Mouse (Mus musculus): Measurements from ENCODE around the gene Prep. TPM values are rescaled to one million over a fixed set of nuclear protein-coding genes. Genes with fewer than 3 reads are reported as not detected.

Gene Prep
- polyA plus RNA-seq, 1 experiment from 2014 or later, result 22.8 TPM

DNA sequence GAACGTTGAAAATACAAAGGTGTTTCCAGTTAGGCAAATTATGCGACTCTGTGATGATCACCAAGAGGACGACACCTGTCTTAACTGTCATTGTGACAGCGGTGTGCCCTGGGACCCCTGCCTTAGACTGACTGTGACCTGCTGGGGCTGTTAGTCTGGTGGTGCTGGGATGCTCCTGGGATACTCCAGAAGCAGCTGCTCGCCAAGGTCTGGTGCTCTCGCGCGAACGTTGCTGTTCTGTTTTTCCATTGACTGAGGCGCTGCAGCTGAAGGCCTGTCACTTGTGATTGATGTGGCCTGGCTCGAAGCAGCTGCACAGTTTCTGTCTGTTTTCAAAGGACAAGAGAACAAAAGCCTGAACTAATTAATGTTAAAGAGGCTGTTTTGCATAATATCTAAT, 36.2 kb downstream of the Prep start:
- ATAC-seq (ENCODE audit: low FRiP score) (peak; percentile 91), DNase-seq (ENCODE audit: low spot score) (peak; percentile 73)
- Histone ChIP-seq H3K4me2 (replicated peaks; ENCODE audit: low read depth, low read length) (no peak overlapping the region), H3K27me3 (ENCODE audit: control insufficient read depth, insufficient read depth, low read length) (no peaks in the 10 kb centered on the region), H3K4me1 (replicated peaks; ENCODE audit: control insufficient read depth, insufficient read depth, low read length) (no peaks in the 10 kb centered on the region), H3K9ac (ENCODE audit: low read depth, low read length) (no peak overlapping the region), H3K36me3 (ENCODE audit: control insufficient read depth, insufficient read depth, low read length) (peaks cover 2% of the 10 kb centered on the region; the same call in 1 of the 2 replicates), H3K4me3 (ENCODE audit: low read depth, low read length) (no peak overlapping the region), H3K27ac (ENCODE audit: low read depth, low read length) (peak overlapping the region; percentile 56), H3K9me3 (ENCODE audit: control insufficient read depth, low read length) (no peaks in the 10 kb centered on the region)
- 30% methylated on average over 11 of the region's 11 CpGs for WGBS

DNA sequence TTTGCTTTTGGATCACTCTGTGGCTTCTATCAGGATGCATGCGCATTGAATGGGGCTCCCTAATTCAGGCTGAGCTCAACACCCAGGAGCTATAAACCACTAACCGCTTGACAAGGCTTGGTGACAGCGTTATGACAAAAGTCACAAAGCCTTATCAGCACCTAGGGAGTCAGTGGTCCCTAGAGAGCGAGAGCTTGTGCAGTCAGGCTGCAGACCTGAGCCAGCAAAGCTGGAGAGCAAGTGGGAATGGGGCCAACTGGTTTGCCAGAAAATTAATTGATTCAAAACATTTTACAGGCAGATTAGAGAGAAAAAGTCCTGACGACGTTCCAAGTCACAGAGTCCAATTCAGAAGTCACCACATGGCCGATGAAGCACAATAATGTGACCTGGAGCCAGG, 37.1 kb downstream of the Prep start:
- Histone ChIP-seq H3K36me3 (ENCODE audit: control insufficient read depth, insufficient read depth, low read length) (no peaks in the 10 kb centered on the region), H3K9me3 (ENCODE audit: control insufficient read depth, low read length) (no peaks in the 10 kb centered on the region), H3K4me1 (replicated peaks; ENCODE audit: control insufficient read depth, insufficient read depth, low read length) (no peaks in the 10 kb centered on the region), H3K4me3 (ENCODE audit: low read depth, low read length) (no peak overlapping the region), H3K27ac (ENCODE audit: low read depth, low read length) (peak overlapping the region; percentile 56), H3K4me2 (replicated peaks; ENCODE audit: low read depth, low read length) (no peak overlapping the region), H3K9ac (ENCODE audit: low read depth, low read length) (no peak overlapping the region), H3K27me3 (ENCODE audit: control insufficient read depth, insufficient read depth, low read length) (no peaks in the 10 kb centered on the region)
- ATAC-seq (ENCODE audit: low FRiP score) (peak; percentile 58), DNase-seq (ENCODE audit: low spot score) (peak; percentile 24)
- WGBS, result 74% methylated on average over 7 of the region's 7 CpGs

- DNase-seq (ENCODE audit: low spot score), result no peak
- no peaks in the 10 kb centered on the region for H3K4me1 ChIP-seq (replicated peaks; ENCODE audit: control insufficient read depth, insufficient read depth, low read length)
- no peak overlapping the region for H3K27ac ChIP-seq (ENCODE audit: low read depth, low read length)
Observed at GRCm38 (mm10) chr10:45104535-45105079, 37.6 kb downstream of the Prep start.

DNA sequence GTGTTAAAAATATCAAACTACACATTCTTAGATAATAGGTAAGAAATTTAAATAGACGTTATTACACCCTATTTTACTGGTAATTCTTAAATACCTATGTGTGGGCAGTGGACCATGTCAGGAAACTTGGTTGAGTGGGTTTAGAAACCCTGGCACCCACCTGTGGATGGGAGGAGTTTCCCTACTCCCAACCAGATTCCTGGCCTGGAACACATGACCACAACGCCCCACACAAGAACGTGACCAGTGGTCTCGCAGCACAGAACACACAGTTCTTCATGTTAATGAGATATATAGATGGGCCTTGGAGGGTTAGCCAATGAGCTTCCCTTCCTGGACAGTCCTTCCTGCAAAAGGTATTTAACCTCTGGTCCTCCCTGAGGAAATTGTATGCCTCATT, 39.5 kb downstream of the Prep start:
- Histone ChIP-seq H3K4me1 (replicated peaks; ENCODE audit: control insufficient read depth, insufficient read depth, low read length) (no peaks in the 10 kb centered on the region), H3K4me2 (replicated peaks; ENCODE audit: low read depth, low read length) (no peak overlapping the region), H3K4me3 (ENCODE audit: low read depth, low read length) (no peak overlapping the region), H3K27ac (ENCODE audit: low read depth, low read length) (no peak overlapping the region), H3K9me3 (ENCODE audit: control insufficient read depth, low read length) (no peaks in the 10 kb centered on the region), H3K36me3 (ENCODE audit: control insufficient read depth, insufficient read depth, low read length) (no peaks in the 10 kb centered on the region), H3K27me3 (ENCODE audit: control insufficient read depth, insufficient read depth, low read length) (no peaks in the 10 kb centered on the region), H3K9ac (ENCODE audit: low read depth, low read length) (no peak overlapping the region)
- WGBS, result 91% methylated on average over 4 of the region's 4 CpGs
- ATAC-seq (ENCODE audit: low FRiP score) (no peak), DNase-seq (ENCODE audit: low spot score) (no peak)

More at GRCm38 (mm10) chr10:45104535-45105079, 37.6 kb downstream of the Prep start:
- no peak overlapping the region for H3K4me2 ChIP-seq (replicated peaks; ENCODE audit: low read depth, low read length)
- no peak overlapping the region for H3K4me3 ChIP-seq (ENCODE audit: low read depth, low read length)
- H3K9ac ChIP-seq (ENCODE audit: low read depth, low read length), result no peak overlapping the region
- no peak for ATAC-seq (ENCODE audit: low FRiP score)
- 84% methylated on average over 4 of the region's 4 CpGs for WGBS
- no peaks in the 10 kb centered on the region for H3K9me3 ChIP-seq (ENCODE audit: control insufficient read depth, low read length)
- no peaks in the 10 kb centered on the region for H3K27me3 ChIP-seq (ENCODE audit: control insufficient read depth, insufficient read depth, low read length)
- no peaks in the 10 kb centered on the region for H3K36me3 ChIP-seq (ENCODE audit: control insufficient read depth, insufficient read depth, low read length)

DNA sequence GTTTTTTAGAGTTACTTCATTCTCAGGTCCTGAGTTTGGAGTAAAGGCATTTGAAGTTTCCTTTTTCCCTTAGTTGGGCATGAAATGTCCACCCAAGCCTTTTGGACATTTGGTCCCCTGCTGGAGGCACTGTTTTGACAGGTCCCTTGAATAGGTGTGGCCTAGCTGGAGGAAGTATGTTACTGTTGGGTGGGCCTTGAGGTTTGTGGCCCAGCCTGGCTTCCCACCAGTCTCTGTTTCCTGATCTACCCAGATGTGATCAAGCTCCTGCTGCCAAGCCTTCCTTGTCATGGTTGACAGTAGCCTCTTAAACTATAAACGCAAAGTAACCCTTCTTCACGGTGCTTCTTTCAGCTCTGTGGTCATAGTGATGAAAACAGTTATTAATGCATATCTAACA, 40.3 kb downstream of the Prep start:
- no peak for ATAC-seq (ENCODE audit: low FRiP score)
- no peaks in the 10 kb centered on the region for H3K36me3 ChIP-seq (ENCODE audit: control insufficient read depth, insufficient read depth, low read length)
- H3K4me2 ChIP-seq (replicated peaks; ENCODE audit: low read depth, low read length), result no peak overlapping the region
- H3K9ac ChIP-seq (ENCODE audit: low read depth, low read length), result no peak overlapping the region
- WGBS, result 95% methylated on average over 2 of the region's 2 CpGs
- no peak overlapping the region for H3K4me3 ChIP-seq (ENCODE audit: low read depth, low read length)
- no peak for DNase-seq (ENCODE audit: low spot score)
- H3K4me1 ChIP-seq (replicated peaks; ENCODE audit: control insufficient read depth, insufficient read depth, low read length), result no peaks in the 10 kb centered on the region
- no peaks in the 10 kb centered on the region for H3K9me3 ChIP-seq (ENCODE audit: control insufficient read depth, low read length)
- no peaks in the 10 kb centered on the region for H3K27me3 ChIP-seq (ENCODE audit: control insufficient read depth, insufficient read depth, low read length)
- no peak overlapping the region for H3K27ac ChIP-seq (ENCODE audit: low read depth, low read length)

DNA sequence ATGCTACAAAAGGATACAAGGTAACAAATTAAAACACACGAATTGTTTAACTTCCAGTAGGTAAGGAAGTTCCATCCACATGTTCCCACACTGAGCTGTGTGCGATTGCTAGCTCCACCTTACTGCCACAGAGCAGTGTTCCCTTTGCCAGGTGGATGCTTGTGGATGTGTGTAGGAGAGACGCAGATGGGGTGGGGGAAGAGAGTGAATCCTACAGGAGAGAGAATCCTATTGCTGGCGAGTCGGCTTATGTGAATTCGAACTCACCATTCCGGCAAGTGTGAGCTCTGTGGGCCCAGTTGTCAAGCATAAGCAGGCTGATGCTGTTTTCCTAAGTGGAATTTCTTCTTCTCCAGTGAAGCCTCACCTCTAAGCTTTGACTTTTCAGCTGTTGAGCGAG, 42.0 kb downstream of the Prep start:
- H3K36me3 ChIP-seq (ENCODE audit: control insufficient read depth, insufficient read depth, low read length), result no peaks in the 10 kb centered on the region

GRCm38 (mm10) chr10:45109974-45110373, 43.0 kb downstream of the Prep start:
- WGBS, result 93% methylated on average over 6 of the region's 6 CpGs
- Histone ChIP-seq H3K4me1 (replicated peaks; ENCODE audit: control insufficient read depth, insufficient read depth, low read length) (no peaks in the 10 kb centered on the region), H3K36me3 (ENCODE audit: control insufficient read depth, insufficient read depth, low read length) (no peaks in the 10 kb centered on the region), H3K27me3 (ENCODE audit: control insufficient read depth, insufficient read depth, low read length) (no peaks in the 10 kb centered on the region), H3K9ac (ENCODE audit: low read depth, low read length) (no peak overlapping the region), H3K4me3 (ENCODE audit: low read depth, low read length) (no peak overlapping the region), H3K9me3 (ENCODE audit: control insufficient read depth, low read length) (no peaks in the 10 kb centered on the region), H3K4me2 (replicated peaks; ENCODE audit: low read depth, low read length) (no peak overlapping the region), H3K27ac (ENCODE audit: low read depth, low read length) (no peak overlapping the region)
- DNase-seq (ENCODE audit: low spot score), result no peak
- no peak for ATAC-seq (ENCODE audit: low FRiP score)

More for the DNA sequence above, 42.0 kb downstream of the Prep start:
- Histone ChIP-seq H3K4me3 (ENCODE audit: low read depth, low read length) (no peak overlapping the region), H3K9ac (ENCODE audit: low read depth, low read length) (no peak overlapping the region), H3K4me2 (replicated peaks; ENCODE audit: low read depth, low read length) (no peak overlapping the region), H3K4me1 (replicated peaks; ENCODE audit: control insufficient read depth, insufficient read depth, low read length) (no peaks in the 10 kb centered on the region), H3K27ac (ENCODE audit: low read depth, low read length) (no peak overlapping the region), H3K27me3 (ENCODE audit: control insufficient read depth, insufficient read depth, low read length) (no peaks in the 10 kb centered on the region), H3K9me3 (ENCODE audit: control insufficient read depth, low read length) (no peaks in the 10 kb centered on the region)
- DNase-seq (ENCODE audit: low spot score) (no peak), ATAC-seq (ENCODE audit: low FRiP score) (no peak)
- 96% methylated on average over 8 of the region's 8 CpGs for WGBS

DNA sequence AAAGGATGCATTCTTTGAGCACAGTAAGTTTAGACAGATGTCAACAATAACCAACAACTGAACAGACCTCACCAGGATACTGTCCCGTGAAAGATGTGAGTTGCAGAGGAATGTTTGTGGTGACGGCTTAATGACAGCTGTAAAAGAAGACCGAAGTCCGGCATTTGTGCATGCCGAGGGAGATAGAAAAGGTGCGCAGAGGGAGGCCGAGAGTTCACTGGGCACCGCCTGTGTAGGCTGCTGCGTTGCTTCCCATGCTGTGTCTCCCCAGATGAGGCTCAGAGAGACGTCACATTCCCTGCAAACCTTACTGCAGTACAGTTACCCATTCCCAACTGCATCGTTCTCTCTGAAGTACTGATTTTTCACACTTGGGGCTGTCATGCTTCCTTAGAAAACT, 45.9 kb downstream of the Prep start:
- 81% methylated on average over 11 of the region's 11 CpGs for whole genome bisulfite sequencing
- H3K27me3 ChIP-seq (ENCODE audit: control insufficient read depth, insufficient read depth, low read length), result no peaks in the 10 kb centered on the region
- peaks cover 5% of the 10 kb centered on the region; the same call in 1 of the 2 replicates for H3K36me3 ChIP-seq (ENCODE audit: control insufficient read depth, insufficient read depth, low read length)
- no peaks in the 10 kb centered on the region for H3K4me1 ChIP-seq (replicated peaks; ENCODE audit: control insufficient read depth, insufficient read depth, low read length)
- H3K4me2 ChIP-seq (replicated peaks; ENCODE audit: low read depth, low read length), result no peak overlapping the region
- H3K4me3 ChIP-seq (ENCODE audit: low read depth, low read length), result no peak overlapping the region
- 0 out of 2 replicates have a peak, but pooled peaks cover 3% of the 10 kb centered on the region for H3K9me3 ChIP-seq (ENCODE audit: control insufficient read depth, low read length)
- H3K27ac ChIP-seq (ENCODE audit: low read depth, low read length), result no peak overlapping the region
- DNase-seq (ENCODE audit: low spot score) (no peak), ATAC-seq (ENCODE audit: low FRiP score) (no peak)
- no peak overlapping the region for H3K9ac ChIP-seq (ENCODE audit: low read depth, low read length)

GRCm38 (mm10) chr10:45114462-45114861, 47.5 kb downstream of the Prep start:
- no peaks in the 10 kb centered on the region for H3K4me1 ChIP-seq (replicated peaks; ENCODE audit: control insufficient read depth, insufficient read depth, low read length)
- ATAC-seq (ENCODE audit: low FRiP score) (no peak; the same call in 1 of the 2 replicates), DNase-seq (ENCODE audit: low spot score) (peak; percentile 19)
- no peak overlapping the region for H3K9ac ChIP-seq (ENCODE audit: low read depth, low read length)
- no peak overlapping the region for H3K4me3 ChIP-seq (ENCODE audit: low read depth, low read length)
- no peak overlapping the region for H3K27ac ChIP-seq (ENCODE audit: low read depth, low read length)
- H3K27me3 ChIP-seq (ENCODE audit: control insufficient read depth, insufficient read depth, low read length), result no peaks in the 10 kb centered on the region
- 93% methylated on average over 4 of the region's 4 CpGs for WGBS
- H3K4me2 ChIP-seq (replicated peaks; ENCODE audit: low read depth, low read length), result no peak overlapping the region
- 0 out of 2 replicates have a peak, but pooled peaks cover 3% of the 10 kb centered on the region for H3K9me3 ChIP-seq (ENCODE audit: control insufficient read depth, low read length)
- H3K36me3 ChIP-seq (ENCODE audit: control insufficient read depth, insufficient read depth, low read length), result peaks cover 5% of the 10 kb centered on the region; the same call in 1 of the 2 replicates
